Mouse (Mus musculus) liver, adult 2 months (tissue): ENCODE measurements at regions not wholly inside any gene's neighbourhood (a gene's known extent, or its start where the extent isn't known, plus 50 kb on each side); places are given as distances from the start of the nearest gene placed in this dataset.

ENCODE experiments used
- CTCF ChIP-seq: fragments of 200-500 bp; IDR thresholded peaks from 2 replicates; pipeline ENCODE4 v1.5.1; 2011; ENCODE audit warnings: low read depth, low read length, control low read depth
- POLR2A ChIP-seq: fragments of 200-500 bp; IDR thresholded peaks from 2 replicates; pipeline ENCODE4 v1.6.1; 2011; ENCODE audit warnings: low read length, control low read depth; ENCODE audit not compliant: insufficient read depth; ENCODE audit errors: extremely low read depth

GRCm38 (mm10) chr13:99078643-99079042 lies 94.3 kb upstream of the 1700024P04Rik start:
- TF ChIP-seq CTCF = no peak
- TF ChIP-seq POLR2A = no peak
